Mouse (Mus musculus) heart, adult 2 months (tissue): Measurements from ENCODE around the gene L3mbtl4. TPM values are rescaled to one million over a fixed set of nuclear protein-coding genes. Genes with fewer than 3 reads are reported as not detected.
"Not testable (repeated sequence)": the region's sequence is repeated elsewhere in the genome, so short reads cannot be mapped to it uniquely, and the experiment has no call there.

Experiments
- DNase-seq, 2 experiments: peaks; one replicate each; pipeline ENCODE4 v3.0.0; 2021
- H3K27ac ChIP-seq: fragments of 200-600 bp; 2 replicates; pipeline ENCODE4 v1.8.1; 2022
- H3K27me3 ChIP-seq: fragments of 200-500 bp; 2 replicates; pipeline ENCODE4 v1.6.1; 2012; ENCODE audit warnings: mild to moderate bottlenecking, low read length, inconsistent platforms, mixed read lengths; ENCODE audit not compliant: control insufficient read depth, insufficient read depth
- H3K36me3 ChIP-seq: fragments of 200-500 bp; 2 replicates; pipeline ENCODE4 v1.6.1; 2012; ENCODE audit warnings: low read length, inconsistent platforms; ENCODE audit not compliant: control insufficient read depth, insufficient read depth
- H3K4me1 ChIP-seq: fragments of 200-500 bp; 2 replicates; pipeline ENCODE4 v1.6.1; 2011; ENCODE audit warnings: low read length; ENCODE audit not compliant: control insufficient read depth, insufficient read depth
- H3K4me3 ChIP-seq: fragments of 200-600 bp; 2 replicates; pipeline ENCODE4 v1.8.1; 2022
- H3K79me2 ChIP-seq: fragments of 200-500 bp; replicated peaks from 2 replicates; pipeline ENCODE4 v1.6.1; 2012; ENCODE audit warnings: mild to moderate bottlenecking, inconsistent platforms, low read length, moderate library complexity, mixed read lengths; ENCODE audit not compliant: control insufficient read depth, insufficient read depth
- H3K9ac ChIP-seq: fragments of 200-500 bp; 2 replicates; pipeline ENCODE4 v1.6.1; 2012; ENCODE audit warnings: low read depth, mild to moderate bottlenecking, control low read depth, inconsistent platforms, low read length, mixed read lengths
- CTCF ChIP-seq: fragments of 200-600 bp; IDR thresholded peaks from 2 replicates; pipeline ENCODE4 v1.8.1; 2022; ENCODE audit warnings: antibody characterized with exemption, mild to moderate bottlenecking, moderate library complexity
- EP300 ChIP-seq: fragments of 200-500 bp; IDR thresholded peaks from 2 replicates; pipeline ENCODE4 v1.6.1; 2011; ENCODE audit warnings: low read depth, low read length, control low read depth; ENCODE audit not compliant: insufficient read depth
- POLR2A ChIP-seq: fragments of 200-500 bp; IDR thresholded peaks from 2 replicates; pipeline ENCODE4 v1.6.1; 2011; ENCODE audit warnings: mild to moderate bottlenecking, low read depth, low read length, control low read depth; ENCODE audit not compliant: insufficient read depth
- WGBS: fragments of 180-500 bp; shearing (Covaris S2); methylation state at CpG from one replicate; pipeline ENCODE4 v1.1.7; 2018; 5-methylcytosine and 5-hydroxymethylcytosine counted together
- intact Hi-C: fragments of 180-260 bp; cut with DNase I; formaldehyde crosslinking; loops from one replicate; pipeline ENCODE4 v1.15.1; 2025
- polyA plus RNA-seq: library from polyadenylated mRNA; depleted of rRNA; stranded (reverse); fragments of >200 nt; gene quantifications from 2 replicates; pipeline ENCODE4 v1.2.3, GENCODE M21; 2012
- total RNA-seq, 2 experiments: library from RNA; stranded (reverse); gene quantifications; 2 replicates each; pipeline ENCODE4 v1.2.3; 2021

L3mbtl4 gene
- total and polyA plus RNA-seq, 3 experiments, result not detected

GRCm38 (mm10) chr17:68492231-68492630 is 218.6 kb downstream of the L3mbtl4 start:
- Histone ChIP-seq H3K27ac (no peak overlapping the region), H3K27me3 (no peaks in the 10 kb centered on the region), H3K4me1 (no peaks in the 10 kb centered on the region; the same call in 1 of the 2 replicates), H3K9ac (no peak overlapping the region), H3K4me3 (no peak overlapping the region), H3K36me3 (no peaks in the 10 kb centered on the region), H3K79me2 (no peaks in the 10 kb centered on the region)
- DNase-seq, result peak in 1 of 2 experiments; percentile 37
- 61% methylated on average over 3 of the region's 3 CpGs for WGBS
- TF ChIP-seq POLR2A (no peak), EP300 (no peak)
- intact Hi-C loops, result no loop called here

- H3K36me3 ChIP-seq, H3K79me2 ChIP-seq, H3K9ac ChIP-seq, H3K27ac ChIP-seq, intact Hi-C loops, H3K27me3 ChIP-seq, H3K4me3 ChIP-seq, H3K4me1 ChIP-seq, DNase-seq: not testable (repeated sequence)
- WGBS, result 83% methylated on average over 2 of the region's 4 CpGs
These were observed 229.4 kb downstream of the L3mbtl4 start for GRCm38 (mm10) chr17:68502998-68503397.

GRCm38 (mm10) chr17:68559698-68560097 is 286.1 kb downstream of the L3mbtl4 start:
- WGBS, result 67% methylated on average over 9 of the region's 9 CpGs
- TF ChIP-seq CTCF (no peak), POLR2A (no peak), EP300 (no peak)

GRCm38 (mm10) chr17:68560264-68560663 is 286.7 kb downstream of the L3mbtl4 start:
- H3K4me3 ChIP-seq, result no peak overlapping the region
- H3K36me3 ChIP-seq, result no peaks in the 10 kb centered on the region
- H3K4me1 ChIP-seq, result no peaks in the 10 kb centered on the region
- no peaks in the 10 kb centered on the region for H3K79me2 ChIP-seq
- no peak for TF ChIP-seq POLR2A
- TF ChIP-seq CTCF, result no peak
- TF ChIP-seq EP300, result no peak
- no peak for DNase-seq
- H3K9ac ChIP-seq, result no peak overlapping the region
- peaks cover 1% of the 10 kb centered on the region; the same call in 1 of the 2 replicates for H3K27me3 ChIP-seq
- 29% methylated on average over 1 of the region's 1 CpGs for WGBS
- H3K27ac ChIP-seq, result no peak overlapping the region
- intact Hi-C loops, result no loop called here

More at GRCm38 (mm10) chr17:68559698-68560097, 286.1 kb downstream of the L3mbtl4 start:
- intact Hi-C loops, result no loop called here
- H3K27ac ChIP-seq, result no peak overlapping the region
- no peaks in the 10 kb centered on the region for H3K36me3 ChIP-seq
- DNase-seq, result no peak
- no peak overlapping the region for H3K9ac ChIP-seq
- peaks cover 1% of the 10 kb centered on the region; the same call in 1 of the 2 replicates for H3K27me3 ChIP-seq
- no peaks in the 10 kb centered on the region for H3K4me1 ChIP-seq
- H3K4me3 ChIP-seq, result no peak overlapping the region
- H3K79me2 ChIP-seq, result no peaks in the 10 kb centered on the region

- no peak overlapping the region for H3K27ac ChIP-seq
- no peak overlapping the region for H3K4me3 ChIP-seq
- H3K4me1 ChIP-seq, result no peaks in the 10 kb centered on the region
- TF ChIP-seq EP300 (no peak), CTCF (no peak)
- intact Hi-C loops, result no loop called here
- no peak overlapping the region for H3K9ac ChIP-seq
- no peaks in the 10 kb centered on the region for H3K36me3 ChIP-seq
- no peaks in the 10 kb centered on the region for H3K79me2 ChIP-seq
- DNase-seq, result no peak
- H3K27me3 ChIP-seq, result no peaks in the 10 kb centered on the region
- 93% methylated on average over 6 of the region's 6 CpGs for WGBS
These were observed 298.2 kb downstream of the L3mbtl4 start for GRCm38 (mm10) chr17:68571806-68572205.

GRCm38 (mm10) chr17:68585195-68585594 is 311.6 kb downstream of the L3mbtl4 start:
- intact Hi-C loops, result no loop called here
- 66% methylated on average over 3 of the region's 3 CpGs for WGBS
- Histone ChIP-seq H3K27ac (no peak overlapping the region), H3K9ac (no peak overlapping the region), H3K27me3 (no peaks in the 10 kb centered on the region), H3K79me2 (no peaks in the 10 kb centered on the region), H3K4me3 (no peak overlapping the region), H3K4me1 (no peaks in the 10 kb centered on the region), H3K36me3 (no peaks in the 10 kb centered on the region)
- DNase-seq, result no peak
- TF ChIP-seq POLR2A (no peak), CTCF (no peak), EP300 (no peak)
